Mouse (Mus musculus) midbrain, embryonic 12.5 days (tissue): ENCODE measurements around the gene Micall1. TPM values are rescaled to one million over a fixed set of nuclear protein-coding genes. Genes with fewer than 3 reads are reported as not detected.

ENCODE experiments used
- ATAC-seq: fragments of 200-750 bp; cut with Nextera tagmentation; 2 replicates; pipeline ENCODE4 v1.8.0; 2017; ENCODE audit warnings: low read depth, moderate TSS enrichment, moderate library complexity; ENCODE audit not compliant: low FRiP score
- H3K27ac ChIP-seq: fragments of 300-500 bp; sonication (generic); replicated peaks from 2 replicates; pipeline ENCODE4 v1.5.1; 2016; ENCODE audit warnings: mild to moderate bottlenecking
- H3K27me3 ChIP-seq: fragments of 300-500 bp; sonication (generic); 2 replicates; pipeline ENCODE4 v1.6.1; 2016; ENCODE audit warnings: mild to moderate bottlenecking
- H3K36me3 ChIP-seq: fragments of 300-500 bp; sonication (generic); 2 replicates; pipeline ENCODE4 v1.6.1; 2016
- H3K4me1 ChIP-seq: fragments of 300-500 bp; sonication (generic); 2 replicates; pipeline ENCODE4 v1.6.1; 2016
- H3K4me2 ChIP-seq: fragments of 300-500 bp; sonication (generic); replicated peaks from 2 replicates; pipeline ENCODE4 v1.6.1; 2016; ENCODE audit warnings: mild to moderate bottlenecking, moderate library complexity
- H3K4me3 ChIP-seq: fragments of 300-500 bp; sonication (generic); 2 replicates; pipeline ENCODE4 v1.5.1; 2016; ENCODE audit warnings: mild to moderate bottlenecking
- H3K9ac ChIP-seq: fragments of 300-500 bp; sonication (generic); replicated peaks from 2 replicates; pipeline ENCODE4 v1.6.1; 2016; ENCODE audit warnings: mild to moderate bottlenecking, moderate library complexity
- H3K9me3 ChIP-seq: fragments of 300-500 bp; sonication (generic); 2 replicates; pipeline ENCODE4 v1.6.1; 2016; ENCODE audit warnings: mild to moderate bottlenecking
- WGBS: fragments of 180-500 bp; shearing (Covaris S2); methylation state at CpG from one replicate; pipeline ENCODE4 v1.1.7; 2016; 5-methylcytosine and 5-hydroxymethylcytosine counted together
- polyA plus RNA-seq: library from polyadenylated mRNA; unstranded; fragments of >200 nt; fragmentation: Nextera tagmentation; extraction: Ambion mirVana; gene quantifications from 2 replicates; pipeline ENCODE4 v1.2.1, GENCODE M21; 2016

The Micall1 gene
- polyA plus RNA-seq, 1 experiment from 2014 or later = 11.4 TPM

GRCm38 (mm10) chr15:79074446-79074845 is 34.3 kb upstream of the Micall1 start:
- H3K36me3 ChIP-seq = peaks cover 31% of the 10 kb centered on the region
- no peaks in the 10 kb centered on the region for H3K9me3 ChIP-seq
- peak overlapping the region; percentile 75 for H3K27ac ChIP-seq
- peak overlapping the region; percentile 86 for H3K9ac ChIP-seq
- 39% methylated on average over 10 of the region's 10 CpGs for WGBS
- no peaks in the 10 kb centered on the region for H3K27me3 ChIP-seq
- no peak for ATAC-seq
- H3K4me2 ChIP-seq = peak overlapping the region; percentile 94
- peak overlapping the region; percentile 93 for H3K4me3 ChIP-seq
- peaks cover 20% of the 10 kb centered on the region for H3K4me1 ChIP-seq

GRCm38 (mm10) chr15:79074913-79075532 is 33.7 kb upstream of the Micall1 start, which contains the start of gene Eif3l:
Eif3l (plus strand) TSS chr15:79075179.
- no peaks in the 10 kb centered on the region for H3K27me3 ChIP-seq
- under 1% methylated on average over 49 of the region's 49 CpGs for WGBS
- peaks cover 36% of the 10 kb centered on the region for H3K36me3 ChIP-seq
- ATAC-seq = peak; percentile 83
- peak within 1 kb of the TSS; percentile 86 for H3K9ac ChIP-seq
- no peaks in the 10 kb centered on the region for H3K9me3 ChIP-seq
- peaks cover 20% of the 10 kb centered on the region for H3K4me1 ChIP-seq
- peak within 1 kb of the TSS; percentile 93 for H3K4me3 ChIP-seq
- H3K4me2 ChIP-seq = peak within 1 kb of the TSS; percentile 94
- H3K27ac ChIP-seq = peak within 1 kb of the TSS; percentile 75

- WGBS = 45% methylated on average over 15 of the region's 15 CpGs
- H3K4me3 ChIP-seq = peak overlapping the region; percentile 93
- no peak for ATAC-seq
- peaks cover 42% of the 10 kb centered on the region for H3K36me3 ChIP-seq
- peak overlapping the region; percentile 86 for H3K9ac ChIP-seq
- peak overlapping the region; percentile 94 for H3K4me2 ChIP-seq
- no peaks in the 10 kb centered on the region for H3K27me3 ChIP-seq
- H3K9me3 ChIP-seq = no peaks in the 10 kb centered on the region
- H3K27ac ChIP-seq = no peak overlapping the region
- peaks cover 20% of the 10 kb centered on the region for H3K4me1 ChIP-seq
Measured at GRCm38 (mm10) chr15:79075658-79076365, 32.9 kb upstream of the Micall1 start.

GRCm38 (mm10) chr15:79079567-79079966 is 29.1 kb upstream of the Micall1 start:
- H3K9me3 ChIP-seq = no peaks in the 10 kb centered on the region
- H3K27ac ChIP-seq = no peak overlapping the region
- peaks cover 80% of the 10 kb centered on the region for H3K36me3 ChIP-seq
- whole genome bisulfite sequencing = 97% methylated on average over 7 of the region's 7 CpGs
- ATAC-seq = no peak
- H3K4me3 ChIP-seq = no peak overlapping the region
- peaks cover 16% of the 10 kb centered on the region for H3K4me1 ChIP-seq
- H3K9ac ChIP-seq = no peak overlapping the region
- no peak overlapping the region for H3K4me2 ChIP-seq
- no peaks in the 10 kb centered on the region for H3K27me3 ChIP-seq

- no peak overlapping the region for H3K9ac ChIP-seq
- H3K9me3 ChIP-seq = no peaks in the 10 kb centered on the region
- no peak for ATAC-seq
- no peak overlapping the region for H3K4me3 ChIP-seq
- WGBS = 91% methylated on average over 6 of the region's 6 CpGs
- no peak overlapping the region for H3K27ac ChIP-seq
- no peaks in the 10 kb centered on the region for H3K4me1 ChIP-seq
- no peak overlapping the region for H3K4me2 ChIP-seq
- peaks cover 88% of the 10 kb centered on the region for H3K36me3 ChIP-seq
- no peaks in the 10 kb centered on the region for H3K27me3 ChIP-seq
Measured at GRCm38 (mm10) chr15:79092284-79092683, 16.4 kb upstream of the Micall1 start.

- H3K4me3 ChIP-seq = no peak overlapping the region
- no peak overlapping the region for H3K9ac ChIP-seq
- ATAC-seq = no peak
- H3K4me1 ChIP-seq = no peaks in the 10 kb centered on the region
- no peak overlapping the region for H3K27ac ChIP-seq
- WGBS = 79% methylated on average over 7 of the region's 7 CpGs
- peaks cover 81% of the 10 kb centered on the region for H3K36me3 ChIP-seq
- no peak overlapping the region for H3K4me2 ChIP-seq
- H3K27me3 ChIP-seq = no peaks in the 10 kb centered on the region
- no peaks in the 10 kb centered on the region for H3K9me3 ChIP-seq
Measured at GRCm38 (mm10) chr15:79093083-79093839, 15.4 kb upstream of the Micall1 start.

- Histone ChIP-seq H3K9ac (no peak overlapping the region), H3K9me3 (no peaks in the 10 kb centered on the region), H3K36me3 (peaks cover 59% of the 10 kb centered on the region), H3K4me3 (no peak overlapping the region), H3K4me1 (no peaks in the 10 kb centered on the region), H3K4me2 (no peak overlapping the region), H3K27me3 (no peaks in the 10 kb centered on the region), H3K27ac (no peak overlapping the region)
- WGBS = 85% methylated on average over 5 of the region's 5 CpGs
- no peak for ATAC-seq
Measured at GRCm38 (mm10) chr15:79095483-79095882, 13.2 kb upstream of the Micall1 start.

- H3K4me2 ChIP-seq = no peak overlapping the region
- no peak for ATAC-seq
- no peak overlapping the region for H3K4me3 ChIP-seq
- 73% methylated on average over 3 of the region's 3 CpGs for WGBS
- H3K4me1 ChIP-seq = no peaks in the 10 kb centered on the region
- no peaks in the 10 kb centered on the region for H3K9me3 ChIP-seq
- H3K36me3 ChIP-seq = peaks cover 48% of the 10 kb centered on the region
- no peaks in the 10 kb centered on the region for H3K27me3 ChIP-seq
- no peak overlapping the region for H3K9ac ChIP-seq
- no peak overlapping the region for H3K27ac ChIP-seq
Measured at GRCm38 (mm10) chr15:79096556-79096955, 12.1 kb upstream of the Micall1 start.

- Histone ChIP-seq H3K9ac (no peak overlapping the region), H3K4me1 (no peaks in the 10 kb centered on the region), H3K4me2 (no peak overlapping the region), H3K27ac (no peak overlapping the region), H3K4me3 (no peak overlapping the region), H3K27me3 (no peaks in the 10 kb centered on the region), H3K36me3 (peaks cover 42% of the 10 kb centered on the region), H3K9me3 (no peaks in the 10 kb centered on the region)
- ATAC-seq = no peak
- WGBS = 38% methylated on average over 2 of the region's 2 CpGs
Measured at GRCm38 (mm10) chr15:79097135-79097534, 11.6 kb upstream of the Micall1 start.

- Histone ChIP-seq H3K4me1 (no peaks in the 10 kb centered on the region), H3K4me3 (no peak overlapping the region), H3K27ac (no peak overlapping the region), H3K9me3 (no peaks in the 10 kb centered on the region), H3K27me3 (no peaks in the 10 kb centered on the region), H3K4me2 (no peak overlapping the region), H3K36me3 (peaks cover 38% of the 10 kb centered on the region), H3K9ac (no peak overlapping the region)
- no peak for ATAC-seq
- 62% methylated on average over 6 of the region's 6 CpGs for WGBS
Measured at GRCm38 (mm10) chr15:79097611-79098025, 11.1 kb upstream of the Micall1 start.

GRCm38 (mm10) chr15:79098220-79098619 is 10.5 kb upstream of the Micall1 start:
- H3K4me2 ChIP-seq = no peak overlapping the region
- ATAC-seq = no peak
- WGBS = 66% methylated on average over 5 of the region's 5 CpGs
- H3K4me1 ChIP-seq = no peaks in the 10 kb centered on the region
- no peak overlapping the region for H3K4me3 ChIP-seq
- H3K27me3 ChIP-seq = no peaks in the 10 kb centered on the region
- no peaks in the 10 kb centered on the region for H3K9me3 ChIP-seq
- no peak overlapping the region for H3K27ac ChIP-seq
- H3K9ac ChIP-seq = no peak overlapping the region
- H3K36me3 ChIP-seq = peaks cover 32% of the 10 kb centered on the region

GRCm38 (mm10) chr15:79098868-79099267 is 9.8 kb upstream of the Micall1 start:
- Histone ChIP-seq H3K36me3 (peaks cover 26% of the 10 kb centered on the region), H3K4me1 (no peaks in the 10 kb centered on the region), H3K9ac (no peak overlapping the region), H3K27ac (no peak overlapping the region), H3K27me3 (no peaks in the 10 kb centered on the region), H3K4me2 (no peak overlapping the region), H3K4me3 (no peak overlapping the region), H3K9me3 (no peaks in the 10 kb centered on the region)
- no peak for ATAC-seq
- 47% methylated on average over 7 of the region's 7 CpGs for WGBS
